ENCODE assay signal across 8 mouse cellular contexts in genomic region chr11:25357717-25358411, GRCm38 (mm10).
A peak's percentile ranks its signal among the peaks of the same experiment; 100 is the strongest.
DNase-seq lines count a peak whose midpoint lies in the region; ATAC-seq and TF ChIP-seq lines count a peak whose summit lies in the region.

No protein-coding gene starts in this region.

- no peaks in the 10 kb centered on the region for H3K27me3 ChIP-seq in forebrain, embryonic 15.5 days
- H3K27me3 ChIP-seq in limb, embryonic 13.5 days: no peaks in the 10 kb centered on the region

- peak overlapping the region; percentile 52 for H3K4me2 ChIP-seq in forebrain, embryonic 15.5 days (replicated peaks)
- H3K4me2 ChIP-seq in limb, embryonic 13.5 days (replicated peaks): peak overlapping the region; percentile 66

- peaks cover 26% of the 10 kb centered on the region for H3K4me1 ChIP-seq in forebrain, embryonic 15.5 days
- peaks cover 18% of the 10 kb centered on the region for H3K4me1 ChIP-seq in limb, embryonic 13.5 days

- peak; percentile 20 to 29 for DNase-seq in left cerebral cortex, adult 2 months (ENCODE audit: extremely low spot score in 1 of 2, low spot score in 2 of 2)
- no peak for DNase-seq in left cerebral cortex, adult 11 months (ENCODE audit: low spot score)
- peak; percentile 49 to 50 for DNase-seq in right cerebral cortex, adult 2 months (ENCODE audit: low spot score in 2 of 2)
- no peak for DNase-seq in cerebellum, postnatal 25 days
- no peak for DNase-seq in lung, postnatal 4 days

- peak overlapping the region; percentile 69 for H3K27ac ChIP-seq in left cerebral cortex, adult 2 months
- peak overlapping the region; percentile 41 for H3K27ac ChIP-seq in forebrain, embryonic 15.5 days (replicated peaks)
- no peak overlapping the region for H3K27ac ChIP-seq in limb, embryonic 13.5 days

- peak overlapping the region; percentile 37 for H3K4me3 ChIP-seq in left cerebral cortex, adult 2 months
- H3K4me3 ChIP-seq in forebrain, embryonic 15.5 days: peak overlapping the region; percentile 36
- H3K4me3 ChIP-seq in limb, embryonic 13.5 days: peak overlapping the region; percentile 32; the same call in 1 of the 2 replicates

- intact Hi-C loops in left cerebral cortex, adult 2 months (cut with DNase I): loop anchor here (2.0 to 10.0 kb wide), 2 partner anchors 43 to 377 kb away; no protein-coding TSS in a partner anchor

- H3K9me3 ChIP-seq in forebrain, embryonic 15.5 days: no peaks in the 10 kb centered on the region
- H3K9me3 ChIP-seq in limb, embryonic 13.5 days: no peaks in the 10 kb centered on the region

- H3K9ac ChIP-seq in forebrain, embryonic 15.5 days (replicated peaks): peak overlapping the region; percentile 33; the same call in 1 of the 2 replicates
- H3K9ac ChIP-seq in limb, embryonic 13.5 days: no peak overlapping the region

- TF ChIP-seq CTCF in left cerebral cortex, adult 2 months (IDR thresholded peaks at IDR 0.05): no peak

- H3K36me3 ChIP-seq in forebrain, embryonic 15.5 days: no peaks in the 10 kb centered on the region
- no peaks in the 10 kb centered on the region for H3K36me3 ChIP-seq in limb, embryonic 13.5 days

- ATAC-seq in forebrain, embryonic 15.5 days (replicated peaks): peak; percentile 55
- ATAC-seq in limb, embryonic 13.5 days (ENCODE audit: low FRiP score, low read depth): no peak
- no peak for ATAC-seq in erythroblast, adult 5-6 weeks (replicated peaks; ENCODE audit: low FRiP score, poor library complexity, severe bottlenecking)

- WGBS in forebrain, embryonic 15.5 days: 23% methylated on average over 10 of the region's 10 CpGs
- WGBS in limb, embryonic 13.5 days: 35% methylated on average over 10 of the region's 10 CpGs

Comparison
In these comparisons a context has a peak if more than half of its experiments do, and no peak if none do; other contexts are left out.
1. DNase-seq: peak in left cerebral cortex, adult 2 months (2 of 2) and right cerebral cortex, adult 2 months (2 of 2); none in left cerebral cortex, adult 11 months (single experiment), cerebellum, postnatal 25 days (0 of 2) and lung, postnatal 4 days (0 of 2).
2. Peak in every context shown above with its lines, with median percentiles within 50 percentile points of each other: H3K4me3 ChIP-seq.